Mouse (Mus musculus) heart, embryonic 14.5 days (tissue): ENCODE data around the gene Fmnl2. TPM values are rescaled to one million over a fixed set of nuclear protein-coding genes. Genes with fewer than 3 reads are reported as not detected.
A peak's percentile ranks its signal among the peaks of the same experiment; 100 is the strongest.

ENCODE experiments used
- ATAC-seq: fragments of 200-750 bp; cut with Nextera tagmentation; 2 replicates; pipeline ENCODE4 v1.8.0; 2017; ENCODE audit warnings: low read depth, moderate TSS enrichment; ENCODE audit not compliant: insufficient number of reproducible peaks, insufficient read depth, low FRiP score
- H3K27ac ChIP-seq, 2 experiments: fragments of 200-500 bp in 1 of 2; fragments of 300-500 bp in 1 of 2; sonication (generic) in 1 of 2; replicated peaks in 1 of 2; 2 replicates each; pipeline ENCODE4 v1.5.1; 2012 to 2014; ENCODE audit warnings: low read depth in 2 of 2, low read length in 2 of 2, control low read depth in 1 of 2, mild to moderate bottlenecking in 1 of 2, mixed read lengths in 1 of 2; ENCODE audit not compliant: control insufficient read depth in 1 of 2, insufficient read depth in 1 of 2
- H3K27me3 ChIP-seq: fragments of 300-500 bp; sonication (generic); 2 replicates; pipeline ENCODE4 v1.6.1; 2014; ENCODE audit warnings: mild to moderate bottlenecking, low read length, control low read depth; ENCODE audit not compliant: control insufficient read depth, insufficient read depth
- H3K36me3 ChIP-seq: fragments of 300-500 bp; sonication (generic); 2 replicates; pipeline ENCODE4 v1.6.1; 2014; ENCODE audit warnings: mild to moderate bottlenecking, control low read depth, low read length, mixed read lengths; ENCODE audit not compliant: control insufficient read depth, insufficient read depth
- H3K4me1 ChIP-seq, 2 experiments: fragments of 200-500 bp in 1 of 2; fragments of 300-500 bp in 1 of 2; sonication (generic) in 1 of 2; 2 replicates each; pipeline ENCODE4 v1.6.1; 2012 to 2014; ENCODE audit warnings: low read length in 2 of 2, control low read depth in 1 of 2, mixed read lengths in 1 of 2; ENCODE audit not compliant: control insufficient read depth in 2 of 2, insufficient read depth in 2 of 2
- H3K4me2 ChIP-seq: fragments of 300-500 bp; sonication (generic); 2 replicates; pipeline ENCODE4 v1.6.1; 2014; ENCODE audit warnings: mild to moderate bottlenecking, low read length
- H3K4me3 ChIP-seq, 2 experiments: fragments of 200-500 bp in 1 of 2; fragments of 300-500 bp in 1 of 2; sonication (generic) in 1 of 2; 2 replicates each; pipeline ENCODE4 v1.5.1; 2012 to 2014; ENCODE audit warnings: low read length in 2 of 2, mild to moderate bottlenecking in 2 of 2, control low read depth in 1 of 2, low read depth in 1 of 2, moderate library complexity in 1 of 2; ENCODE audit not compliant: control insufficient read depth in 1 of 2, insufficient read depth in 1 of 2
- H3K9ac ChIP-seq: fragments of 300-500 bp; sonication (generic); 2 replicates; pipeline ENCODE4 v1.6.1; 2014; ENCODE audit warnings: mild to moderate bottlenecking, low read length
- H3K9me3 ChIP-seq: fragments of 300-500 bp; sonication (generic); 2 replicates; pipeline ENCODE4 v1.6.1; 2016; ENCODE audit warnings: low read length, control low read depth; ENCODE audit not compliant: control insufficient read depth
- WGBS: fragments of 180-500 bp; shearing (Covaris S2); extraction: QIAGEN DNeasy Blood & Tissue Kit; methylation state at CpG from one replicate; pipeline ENCODE4 v1.1.7; 2014; 5-methylcytosine and 5-hydroxymethylcytosine counted together
- polyA plus RNA-seq: library from polyadenylated mRNA; unstranded; fragments of >200 nt; fragmentation: Nextera tagmentation; extraction: Ambion mirVana; gene quantifications from 2 replicates; pipeline ENCODE4 v1.2.1, GENCODE M21; 2014

Fmnl2 gene
- polyA plus RNA-seq, 1 experiment from 2014 or later, result 1.7 TPM

- WGBS, result 90% methylated on average over 3 of the region's 3 CpGs
- Histone ChIP-seq H3K27ac (no peak overlapping the region), H3K9me3 (no peaks in the 10 kb centered on the region), H3K9ac (no peak overlapping the region), H3K4me1 (no peaks in the 10 kb centered on the region), H3K4me3 (no peak overlapping the region), H3K27me3 (no peaks in the 10 kb centered on the region), H3K4me2 (no peak overlapping the region), H3K36me3 (no peaks in the 10 kb centered on the region)
- ATAC-seq, result no peak
Observed at GRCm38 (mm10) chr2:52866151-52866550, 8.5 kb downstream of the Fmnl2 start.

GRCm38 (mm10) chr2:52867781-52868180, 10.1 kb downstream of the Fmnl2 start:
- Histone ChIP-seq H3K36me3 (no peaks in the 10 kb centered on the region), H3K9ac (no peak overlapping the region), H3K27ac (no peak overlapping the region), H3K4me2 (no peak overlapping the region), H3K9me3 (no peaks in the 10 kb centered on the region), H3K4me3 (no peak overlapping the region), H3K27me3 (no peaks in the 10 kb centered on the region), H3K4me1 (no peaks in the 10 kb centered on the region)
- ATAC-seq, result no peak
- 86% methylated on average over 9 of the region's 9 CpGs for WGBS

GRCm38 (mm10) chr2:52868181-52868580, 10.5 kb downstream of the Fmnl2 start:
- Histone ChIP-seq H3K4me2 (0 out of 2 replicates have a peak overlapping the region, but pooled peaks have one; percentile 13), H3K27ac (no peak overlapping the region)
- WGBS, result 52% methylated on average over 5 of the region's 5 CpGs

GRCm38 (mm10) chr2:52872636-52873035, 15.0 kb downstream of the Fmnl2 start:
- Histone ChIP-seq H3K27ac (no peak overlapping the region), H3K4me1 (no peaks in the 10 kb centered on the region)
- 53% methylated on average over 5 of the region's 5 CpGs for WGBS

More at GRCm38 (mm10) chr2:52868181-52868580, 10.5 kb downstream of the Fmnl2 start:
- Histone ChIP-seq H3K4me1 (no peaks in the 10 kb centered on the region), H3K27me3 (no peaks in the 10 kb centered on the region), H3K9me3 (no peaks in the 10 kb centered on the region), H3K36me3 (no peaks in the 10 kb centered on the region), H3K9ac (no peak overlapping the region), H3K4me3 (no peak overlapping the region)
- ATAC-seq, result no peak

GRCm38 (mm10) chr2:52873276-52874063, 15.8 kb downstream of the Fmnl2 start:
- no peak for ATAC-seq
- Histone ChIP-seq H3K27me3 (no peaks in the 10 kb centered on the region), H3K4me1 (no peaks in the 10 kb centered on the region), H3K4me2 (peak overlapping the region; percentile 21; the same call in 1 of the 2 replicates), H3K27ac (no peak overlapping the region), H3K9me3 (no peaks in the 10 kb centered on the region), H3K36me3 (no peaks in the 10 kb centered on the region), H3K4me3 (no peak overlapping the region), H3K9ac (no peak overlapping the region)
- WGBS, result 61% methylated on average over 18 of the region's 18 CpGs

More at GRCm38 (mm10) chr2:52872636-52873035, 15.0 kb downstream of the Fmnl2 start:
- no peaks in the 10 kb centered on the region for H3K27me3 ChIP-seq
- H3K36me3 ChIP-seq, result no peaks in the 10 kb centered on the region
- H3K4me2 ChIP-seq, result no peak overlapping the region
- H3K4me3 ChIP-seq, result no peak overlapping the region
- H3K9me3 ChIP-seq, result no peaks in the 10 kb centered on the region
- H3K9ac ChIP-seq, result no peak overlapping the region
- ATAC-seq, result no peak

GRCm38 (mm10) chr2:52874721-52875120, 17.1 kb downstream of the Fmnl2 start:
- no peak overlapping the region for H3K9ac ChIP-seq
- ATAC-seq, result no peak

GRCm38 (mm10) chr2:52875801-52876200, 18.1 kb downstream of the Fmnl2 start:
- no peaks in the 10 kb centered on the region for H3K9me3 ChIP-seq
- no peaks in the 10 kb centered on the region for H3K27me3 ChIP-seq
- no peaks in the 10 kb centered on the region; a peak in 1 of 4 replicates for H3K4me1 ChIP-seq
- no peak for ATAC-seq
- H3K4me2 ChIP-seq, result no peak overlapping the region
- no peaks in the 10 kb centered on the region for H3K36me3 ChIP-seq
- H3K27ac ChIP-seq, result no peak overlapping the region
- H3K4me3 ChIP-seq, result no peak overlapping the region
- H3K9ac ChIP-seq, result no peak overlapping the region
- 73% methylated on average over 9 of the region's 9 CpGs for WGBS

More at GRCm38 (mm10) chr2:52874721-52875120, 17.1 kb downstream of the Fmnl2 start:
- Histone ChIP-seq H3K4me3 (no peak overlapping the region), H3K36me3 (no peaks in the 10 kb centered on the region), H3K4me1 (no peaks in the 10 kb centered on the region; a peak in 1 of 4 replicates), H3K27ac (no peak overlapping the region), H3K9me3 (no peaks in the 10 kb centered on the region), H3K4me2 (no peak overlapping the region), H3K27me3 (no peaks in the 10 kb centered on the region)
